Mouse (Mus musculus) lung, postnatal 36 days (tissue): ENCODE measurements around the gene Spx.
A peak's percentile ranks its signal among the peaks of the same experiment; 100 is the strongest.

Experiments
- DNase-seq: peaks from one replicate; pipeline ENCODE4 v3.0.0; 2022; ENCODE audit warnings: mixed read lengths

Spx gene

GRCm38 (mm10) chr6:142412906-142413491, at the start of gene Spx:
Gene Spx, plus strand, starts transcription at chr6:142413441.
- DNase-seq, result no peak

- DNase-seq, result no peak
These were observed 47.3 kb upstream of the Spx start for GRCm38 (mm10) chr6:142365742-142366472.

- no peak for DNase-seq
These were observed 46.7 kb upstream of the Spx start for GRCm38 (mm10) chr6:142366473-142367018.

- DNase-seq, result no peak
These were observed 45.7 kb upstream of the Spx start for GRCm38 (mm10) chr6:142367565-142367964.

- DNase-seq, result peak; percentile 59
These were observed 43.7 kb upstream of the Spx start for GRCm38 (mm10) chr6:142369568-142369967.

- DNase-seq, result no peak
These were observed 36.2 kb upstream of the Spx start for GRCm38 (mm10) chr6:142377081-142377480.

- no peak for DNase-seq
These were observed 34.5 kb upstream of the Spx start for GRCm38 (mm10) chr6:142378576-142379330.

- no peak for DNase-seq
These were observed 33.3 kb upstream of the Spx start for GRCm38 (mm10) chr6:142379961-142380360.

- DNase-seq, result no peak
These were observed 31.6 kb upstream of the Spx start for GRCm38 (mm10) chr6:142381615-142382014.

GRCm38 (mm10) chr6:142384521-142384920, 28.7 kb upstream of the Spx start:
- DNase-seq, result no peak

GRCm38 (mm10) chr6:142386285-142387010, 26.8 kb upstream of the Spx start:
- no peak for DNase-seq

- DNase-seq, result peak; percentile 98
These were observed 26.1 kb upstream of the Spx start, which contains the start of the genes Recql and Golt1b for GRCm38 (mm10) chr6:142387011-142387754. Gene Recql, minus strand, starts transcription at chr6:142387087. Gene Golt1b, plus strand, starts transcription at chr6:142387221.

GRCm38 (mm10) chr6:142387755-142388271, 25.4 kb upstream of the Spx start:
- no peak for DNase-seq

GRCm38 (mm10) chr6:142389101-142389500, 24.1 kb upstream of the Spx start:
- DNase-seq, result no peak

GRCm38 (mm10) chr6:142392312-142392711, 20.9 kb upstream of the Spx start:
- DNase-seq, result no peak

- DNase-seq, result no peak
These were observed 18.6 kb upstream of the Spx start for GRCm38 (mm10) chr6:142394669-142395068.

GRCm38 (mm10) chr6:142395756-142396155, 17.5 kb upstream of the Spx start:
- no peak for DNase-seq

- no peak for DNase-seq
These were observed 2.1 kb upstream of the Spx start for GRCm38 (mm10) chr6:142411140-142411539.

- no peak for DNase-seq
These were observed 604 bp downstream of the Spx start for GRCm38 (mm10) chr6:142413845-142414244.

GRCm38 (mm10) chr6:142414597-142414996, 1.4 kb downstream of the Spx start:
- DNase-seq, result no peak

GRCm38 (mm10) chr6:142424976-142425375, 11.7 kb downstream of the Spx start:
- DNase-seq, result no peak

- DNase-seq, result no peak
These were observed 15.8 kb downstream of the Spx start for GRCm38 (mm10) chr6:142429072-142429471.
